Mouse (Mus musculus): ENCODE results near the gene Arr3.

- TF ChIP-seq CTCF (IDR thresholded peaks at IDR 0.05; ENCODE audit: low read depth) (no peak), EP300 (IDR thresholded peaks at IDR 0.05; ENCODE audit: low read depth) (no peak)
These were observed 59.5 kb downstream of the Arr3 start for GRCm38 (mm10) chrX:100664825-100665224.
